Mouse (Mus musculus): ENCODE measurements around the gene Xrcc1. TPM values are rescaled to one million over a fixed set of nuclear protein-coding genes. Genes with fewer than 3 reads are reported as not detected.
A peak's percentile ranks its signal among the peaks of the same experiment; 100 is the strongest.

The Xrcc1 gene
- polyA plus RNA-seq, 1 experiment from 2014 or later: 37.0 TPM

GRCm38 (mm10) chr7:24533031-24533571 is 13.0 kb upstream of the Xrcc1 start:
- Histone ChIP-seq H3K9me3 (ENCODE audit: low read length) (no peaks in the 10 kb centered on the region), H3K4me3 (ENCODE audit: low read depth, low read length) (no peak overlapping the region), H3K36me3 (ENCODE audit: insufficient read depth, low read length) (peaks cover 8% of the 10 kb centered on the region; the same call in 1 of the 2 replicates), H3K4me1 (ENCODE audit: insufficient read depth, low read depth, low read length) (peaks cover 4% of the 10 kb centered on the region; the same call in 1 of the 2 replicates), H3K27me3 (replicated peaks; ENCODE audit: insufficient read depth, low read length) (no peaks in the 10 kb centered on the region), H3K27ac (ENCODE audit: low read length) (no peak overlapping the region), H3K4me2 (replicated peaks; ENCODE audit: low read depth, low read length) (no peak overlapping the region), H3K9ac (replicated peaks; ENCODE audit: low read depth) (no peak overlapping the region)
- TF ChIP-seq EP300 (IDR thresholded peaks at IDR 0.05) (no peak), CTCF (IDR thresholded peaks at IDR 0.05) (0 out of 2 replicates have a peak, but pooled peaks have one; percentile 3)
- 89% methylated on average over 28 of the region's 28 CpGs for WGBS
- DNase-seq (ENCODE audit: low spot score): no peak
- no peak for ATAC-seq

- TF ChIP-seq CTCF (IDR thresholded peaks at IDR 0.05): no peak
- TF ChIP-seq EP300 (IDR thresholded peaks at IDR 0.05): no peak
- Histone ChIP-seq H3K4me1 (ENCODE audit: insufficient read depth, low read depth, low read length) (peaks cover 4% of the 10 kb centered on the region; the same call in 1 of the 2 replicates), H3K4me2 (replicated peaks; ENCODE audit: low read depth, low read length) (no peak overlapping the region), H3K36me3 (ENCODE audit: insufficient read depth, low read length) (peaks cover 8% of the 10 kb centered on the region; the same call in 1 of the 2 replicates), H3K4me3 (ENCODE audit: low read depth, low read length) (no peak overlapping the region), H3K27me3 (replicated peaks; ENCODE audit: insufficient read depth, low read length) (no peaks in the 10 kb centered on the region), H3K9me3 (ENCODE audit: low read length) (no peaks in the 10 kb centered on the region), H3K9ac (replicated peaks; ENCODE audit: low read depth) (no peak overlapping the region), H3K27ac (ENCODE audit: low read length) (no peak overlapping the region)
- ATAC-seq (no peak), DNase-seq (ENCODE audit: low spot score) (no peak)
- 65% methylated on average over 41 of the region's 42 CpGs for WGBS
Measured at GRCm38 (mm10) chr7:24533806-24534205, 12.3 kb upstream of the Xrcc1 start.

DNA sequence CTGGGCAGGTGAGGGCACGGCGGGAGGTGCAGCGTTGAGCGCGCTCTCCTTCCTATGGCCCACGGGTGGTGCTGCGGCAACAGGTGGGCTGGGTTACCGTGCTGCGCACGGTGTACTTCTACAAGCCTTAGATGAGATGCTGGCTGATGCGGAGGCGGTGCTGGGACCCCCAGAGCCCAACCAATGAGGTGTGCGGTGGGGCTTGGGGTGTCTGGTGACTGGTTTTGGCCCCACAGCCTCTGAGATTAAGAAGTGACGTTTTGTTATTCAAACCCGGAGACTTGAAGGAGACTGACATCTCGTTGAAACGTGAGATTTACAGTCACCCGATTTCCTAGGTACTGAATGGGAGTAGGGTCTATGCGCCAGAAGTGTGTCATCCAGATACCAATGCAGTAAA is 11.8 kb upstream of the Xrcc1 start:
- Histone ChIP-seq H3K4me3 (ENCODE audit: low read depth, low read length) (no peak overlapping the region), H3K9me3 (ENCODE audit: low read length) (no peaks in the 10 kb centered on the region), H3K4me2 (replicated peaks; ENCODE audit: low read depth, low read length) (no peak overlapping the region), H3K36me3 (ENCODE audit: insufficient read depth, low read length) (peaks cover 8% of the 10 kb centered on the region; the same call in 1 of the 2 replicates), H3K27me3 (replicated peaks; ENCODE audit: insufficient read depth, low read length) (no peaks in the 10 kb centered on the region), H3K27ac (ENCODE audit: low read length) (no peak overlapping the region), H3K4me1 (ENCODE audit: insufficient read depth, low read depth, low read length) (peaks cover 4% of the 10 kb centered on the region; the same call in 1 of the 2 replicates), H3K9ac (replicated peaks; ENCODE audit: low read depth) (no peak overlapping the region)
- TF ChIP-seq EP300 (IDR thresholded peaks at IDR 0.05) (no peak), CTCF (IDR thresholded peaks at IDR 0.05) (no peak)
- WGBS: 56% methylated on average over 14 of the region's 19 CpGs
- DNase-seq (ENCODE audit: low spot score) (no peak), ATAC-seq (no peak)

DNA sequence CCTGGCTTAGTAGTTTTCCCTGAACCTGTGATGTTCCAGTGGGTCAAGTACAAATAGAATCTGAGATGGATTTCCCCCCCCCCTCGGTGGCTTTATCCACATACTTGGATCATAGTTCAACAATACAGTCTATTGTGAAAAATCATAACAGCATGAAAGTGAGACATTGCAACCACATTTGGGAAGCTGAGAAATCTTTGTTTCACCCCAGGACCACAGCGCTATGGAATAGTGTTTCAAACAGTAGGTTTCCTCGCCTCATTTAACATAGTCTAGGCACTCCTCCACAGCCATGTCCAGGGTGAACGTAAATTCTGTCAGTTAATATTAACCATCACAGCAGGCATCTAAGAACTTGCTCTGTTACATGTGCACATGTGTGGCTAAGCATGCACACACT is 9.0 kb upstream of the Xrcc1 start:
- Histone ChIP-seq H3K27ac (ENCODE audit: low read length) (no peak overlapping the region), H3K4me3 (ENCODE audit: low read depth, low read length) (no peak overlapping the region), H3K4me2 (replicated peaks; ENCODE audit: low read depth, low read length) (no peak overlapping the region), H3K4me1 (ENCODE audit: insufficient read depth, low read depth, low read length) (no peaks in the 10 kb centered on the region), H3K36me3 (ENCODE audit: insufficient read depth, low read length) (peaks cover 8% of the 10 kb centered on the region; the same call in 1 of the 2 replicates), H3K9ac (replicated peaks; ENCODE audit: low read depth) (no peak overlapping the region), H3K27me3 (replicated peaks; ENCODE audit: insufficient read depth, low read length) (no peaks in the 10 kb centered on the region), H3K9me3 (ENCODE audit: low read length) (no peaks in the 10 kb centered on the region)
- ATAC-seq (no peak), DNase-seq (ENCODE audit: low spot score) (no peak)
- TF ChIP-seq EP300 (IDR thresholded peaks at IDR 0.05) (no peak), CTCF (IDR thresholded peaks at IDR 0.05) (no peak)
- 80% methylated on average over 4 of the region's 4 CpGs for WGBS

DNA sequence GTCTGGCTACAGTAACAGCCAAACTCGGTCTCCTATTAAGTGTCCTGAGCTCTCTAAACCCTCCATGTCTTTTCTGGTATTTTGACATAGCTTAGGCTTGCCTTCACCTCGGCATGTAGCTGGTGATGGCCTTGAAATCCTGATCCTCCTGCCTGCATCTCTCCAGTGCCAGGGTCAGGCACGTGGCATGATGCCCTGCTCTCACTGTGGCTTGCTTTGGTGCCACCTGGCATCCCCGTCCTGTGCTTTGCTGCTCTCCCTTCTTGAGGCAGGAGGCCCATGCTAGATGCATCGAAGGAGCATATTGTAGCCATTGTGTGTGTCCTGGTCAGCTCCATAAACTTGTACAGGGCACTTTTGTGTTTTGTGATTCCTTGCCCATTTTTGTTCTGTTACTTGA is 8.5 kb upstream of the Xrcc1 start:
- Histone ChIP-seq H3K4me1 (ENCODE audit: insufficient read depth, low read depth, low read length) (no peaks in the 10 kb centered on the region), H3K27ac (ENCODE audit: low read length) (no peak overlapping the region), H3K27me3 (replicated peaks; ENCODE audit: insufficient read depth, low read length) (no peaks in the 10 kb centered on the region), H3K9me3 (ENCODE audit: low read length) (no peaks in the 10 kb centered on the region), H3K9ac (replicated peaks; ENCODE audit: low read depth) (no peak overlapping the region), H3K4me3 (ENCODE audit: low read depth, low read length) (no peak overlapping the region), H3K36me3 (ENCODE audit: insufficient read depth, low read length) (peaks cover 8% of the 10 kb centered on the region; the same call in 1 of the 2 replicates), H3K4me2 (replicated peaks; ENCODE audit: low read depth, low read length) (no peak overlapping the region)
- WGBS: 72% methylated on average over 5 of the region's 5 CpGs
- ATAC-seq: no peak
- no peak for TF ChIP-seq EP300 (IDR thresholded peaks at IDR 0.05)
- TF ChIP-seq CTCF (IDR thresholded peaks at IDR 0.05): no peak
- DNase-seq (ENCODE audit: low spot score): no peak

GRCm38 (mm10) chr7:24538154-24538553 is 7.9 kb upstream of the Xrcc1 start:
- 36% methylated on average over 5 of the region's 5 CpGs for WGBS
- Histone ChIP-seq H3K27me3 (replicated peaks; ENCODE audit: insufficient read depth, low read length) (no peaks in the 10 kb centered on the region), H3K9me3 (ENCODE audit: low read length) (no peaks in the 10 kb centered on the region), H3K36me3 (ENCODE audit: insufficient read depth, low read length) (peaks cover 8% of the 10 kb centered on the region; the same call in 1 of the 2 replicates), H3K4me1 (ENCODE audit: insufficient read depth, low read depth, low read length) (no peaks in the 10 kb centered on the region), H3K4me3 (ENCODE audit: low read depth, low read length) (no peak overlapping the region), H3K9ac (replicated peaks; ENCODE audit: low read depth) (no peak overlapping the region), H3K27ac (ENCODE audit: low read length) (no peak overlapping the region), H3K4me2 (replicated peaks; ENCODE audit: low read depth, low read length) (no peak overlapping the region)
- TF ChIP-seq CTCF (IDR thresholded peaks at IDR 0.05) (peak; percentile 20; the same call in 1 of the 2 replicates), EP300 (IDR thresholded peaks at IDR 0.05) (no peak)
- DNase-seq (ENCODE audit: low spot score) (no peak), ATAC-seq (no peak)
